Mouse (Mus musculus) liver, embryonic 12.5 days (tissue): ENCODE data around the gene Eif2s1. TPM values are rescaled to one million over a fixed set of nuclear protein-coding genes. Genes with fewer than 3 reads are reported as not detected.
A peak's percentile ranks its signal among the peaks of the same experiment; 100 is the strongest.
"Not testable (repeated sequence)": the region's sequence is repeated elsewhere in the genome, so short reads cannot be mapped to it uniquely, and the experiment has no call there.

ENCODE experiments used
- ATAC-seq: fragments of 200-750 bp; cut with Nextera tagmentation; 2 replicates; pipeline ENCODE4 v1.8.0; 2017; ENCODE audit warnings: moderate number of reproducible peaks, mild to moderate bottlenecking, moderate library complexity
- H3K27ac ChIP-seq: fragments of 300-500 bp; sonication (generic); 2 replicates; pipeline ENCODE4 v1.5.1; 2016; ENCODE audit warnings: mild to moderate bottlenecking
- H3K27me3 ChIP-seq: fragments of 300-500 bp; sonication (generic); replicated peaks from 2 replicates; pipeline ENCODE4 v1.6.1; 2016; ENCODE audit warnings: mild to moderate bottlenecking, moderate library complexity
- H3K36me3 ChIP-seq: fragments of 300-500 bp; sonication (generic); 2 replicates; pipeline ENCODE4 v1.6.1; 2016; ENCODE audit warnings: mild to moderate bottlenecking, moderate library complexity
- H3K4me1 ChIP-seq: fragments of 300-500 bp; sonication (generic); 2 replicates; pipeline ENCODE4 v1.6.1; 2016
- H3K4me2 ChIP-seq: fragments of 300-500 bp; sonication (generic); 2 replicates; pipeline ENCODE4 v1.6.1; 2016; ENCODE audit warnings: mild to moderate bottlenecking, moderate library complexity
- H3K4me3 ChIP-seq: fragments of 300-500 bp; sonication (generic); 2 replicates; pipeline ENCODE4 v1.5.1; 2016; ENCODE audit warnings: mild to moderate bottlenecking, moderate library complexity
- H3K9ac ChIP-seq: fragments of 300-500 bp; sonication (generic); 2 replicates; pipeline ENCODE4 v1.6.1; 2016; ENCODE audit warnings: mild to moderate bottlenecking, moderate library complexity
- H3K9me3 ChIP-seq: fragments of 300-500 bp; sonication (generic); replicated peaks from 2 replicates; pipeline ENCODE4 v1.6.1; 2016; ENCODE audit warnings: mild to moderate bottlenecking, moderate library complexity
- WGBS: fragments of 180-500 bp; shearing (Covaris S2); methylation state at CpG from one replicate; pipeline ENCODE4 v1.1.7; 2016; ENCODE audit not compliant: insufficient replicate concordance; 5-methylcytosine and 5-hydroxymethylcytosine counted together
- polyA plus RNA-seq: library from polyadenylated mRNA; unstranded; fragments of >200 nt; fragmentation: Nextera tagmentation; extraction: Ambion mirVana; gene quantifications from 2 replicates; pipeline ENCODE4 v1.2.1, GENCODE M21; 2016

Eif2s1 gene
- polyA plus RNA-seq, 1 experiment from 2014 or later = 283 TPM

- peak overlapping the region; percentile 98 for H3K27ac ChIP-seq
- H3K27me3 ChIP-seq = peaks cover 18% of the 10 kb centered on the region
Measured at GRCm38 (mm10) chr12:78916278-78916677, 54.7 kb downstream of the Eif2s1 start.

GRCm38 (mm10) chr12:78918227-78919078 lies 56.8 kb downstream of the Eif2s1 start:
- Histone ChIP-seq H3K4me1 (peaks cover 53% of the 10 kb centered on the region), H3K9ac (peak overlapping the region; percentile 42; the same call in 1 of the 2 replicates), H3K36me3 (no peaks in the 10 kb centered on the region), H3K9me3 (no peaks in the 10 kb centered on the region; the same call in 1 of the 2 replicates), H3K27me3 (peaks cover 2% of the 10 kb centered on the region), H3K4me2 (peak overlapping the region; percentile 54), H3K4me3 (no peak overlapping the region), H3K27ac (peak overlapping the region; percentile 37; the same call in 1 of the 2 replicates)
- ATAC-seq = peak; percentile 60
- WGBS = 14% methylated on average over 11 of the region's 11 CpGs

More at GRCm38 (mm10) chr12:78916278-78916677, 54.7 kb downstream of the Eif2s1 start:
- Histone ChIP-seq H3K4me2 (peak overlapping the region; percentile 84), H3K4me1 (peaks cover 73% of the 10 kb centered on the region), H3K9ac (peak overlapping the region; percentile 61; the same call in 1 of the 2 replicates), H3K4me3 (peak overlapping the region; percentile 12; the same call in 1 of the 2 replicates), H3K36me3 (no peaks in the 10 kb centered on the region), H3K9me3 (no peaks in the 10 kb centered on the region; the same call in 1 of the 2 replicates)
- 68% methylated on average over 3 of the region's 3 CpGs for WGBS
- no peak for ATAC-seq

DNA sequence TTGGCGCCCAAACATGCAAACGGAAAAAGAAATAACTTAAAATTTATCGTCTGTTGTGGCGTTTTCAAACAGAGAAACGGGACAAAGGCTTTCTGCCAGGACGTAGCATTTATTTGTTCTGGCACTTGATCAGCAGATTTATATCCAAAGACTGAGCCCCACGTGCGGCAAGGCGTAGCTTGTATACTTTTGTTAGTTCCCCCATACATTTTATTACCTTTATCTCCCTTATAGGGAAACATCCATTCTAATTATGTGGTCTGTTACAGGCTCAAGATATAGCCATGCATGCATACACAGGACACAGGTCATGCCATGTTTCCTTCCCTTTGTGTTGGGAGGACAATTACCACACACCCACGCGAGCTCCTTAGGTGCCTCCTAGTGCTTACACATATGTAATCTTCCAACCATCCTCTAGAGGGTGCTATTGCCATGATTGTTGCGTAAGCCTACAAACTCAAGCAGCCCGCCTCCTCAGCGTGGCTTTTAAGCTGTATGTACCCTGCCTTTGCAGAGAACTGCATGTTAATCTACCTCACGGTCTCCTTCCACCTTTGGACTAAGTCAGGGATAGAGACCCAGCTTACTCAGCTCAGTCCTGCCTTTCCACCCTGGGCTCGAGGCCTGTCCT lies 57.6 kb downstream of the Eif2s1 start:
- 31% methylated on average over 16 of the region's 16 CpGs for WGBS
- Histone ChIP-seq H3K4me1 (peaks cover 46% of the 10 kb centered on the region), H3K9me3 (no peaks in the 10 kb centered on the region; the same call in 1 of the 2 replicates), H3K36me3 (no peaks in the 10 kb centered on the region), H3K4me2 (peak overlapping the region; percentile 54), H3K27ac (0 out of 2 replicates have a peak overlapping the region, but pooled peaks have one; percentile 37), H3K27me3 (no peaks in the 10 kb centered on the region; the same call in 1 of the 2 replicates), H3K4me3 (no peak overlapping the region), H3K9ac (peak overlapping the region; percentile 42; the same call in 1 of the 2 replicates)
- peak; percentile 38; the same call in 1 of the 2 replicates for ATAC-seq

- WGBS = 65% methylated on average over 4 of the region's 4 CpGs
- Histone ChIP-seq H3K9me3 (no peaks in the 10 kb centered on the region; the same call in 1 of the 2 replicates), H3K36me3 (no peaks in the 10 kb centered on the region), H3K27me3 (peaks cover 3% of the 10 kb centered on the region; the same call in 1 of the 2 replicates), H3K9ac (no peak overlapping the region), H3K4me1 (peaks cover 24% of the 10 kb centered on the region), H3K4me3 (no peak overlapping the region), H3K27ac (no peak overlapping the region), H3K4me2 (no peak overlapping the region)
- ATAC-seq = no peak
Measured at GRCm38 (mm10) chr12:78921421-78921820, 59.8 kb downstream of the Eif2s1 start.

DNA sequence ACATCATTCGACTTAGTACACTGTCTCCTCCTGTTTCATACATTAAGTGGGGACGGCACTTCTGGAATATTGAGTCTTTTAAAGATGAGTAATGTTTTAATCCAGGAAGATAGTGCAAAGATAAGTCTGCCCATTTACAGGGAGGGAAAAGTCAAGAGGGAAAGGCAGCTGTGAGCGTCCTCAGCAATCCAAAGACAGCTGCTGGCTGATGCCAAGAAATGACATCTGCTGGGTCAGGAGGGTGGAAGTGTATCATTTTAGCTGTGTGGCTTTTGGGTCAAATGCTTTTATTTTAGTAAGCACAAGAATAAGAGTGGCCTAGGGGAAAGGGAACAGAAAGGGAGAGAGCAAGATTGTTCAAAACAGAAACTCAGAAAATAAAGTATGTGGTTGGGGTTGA lies 60.4 kb downstream of the Eif2s1 start:
- ATAC-seq = no peak
- Histone ChIP-seq H3K27me3 (peaks cover 3% of the 10 kb centered on the region; the same call in 1 of the 2 replicates), H3K4me2 (no peak overlapping the region), H3K4me1 (peaks cover 21% of the 10 kb centered on the region), H3K4me3 (no peak overlapping the region), H3K9me3 (no peaks in the 10 kb centered on the region), H3K27ac (no peak overlapping the region), H3K36me3 (no peaks in the 10 kb centered on the region), H3K9ac (no peak overlapping the region)
- WGBS = 66% methylated on average over 3 of the region's 3 CpGs

DNA sequence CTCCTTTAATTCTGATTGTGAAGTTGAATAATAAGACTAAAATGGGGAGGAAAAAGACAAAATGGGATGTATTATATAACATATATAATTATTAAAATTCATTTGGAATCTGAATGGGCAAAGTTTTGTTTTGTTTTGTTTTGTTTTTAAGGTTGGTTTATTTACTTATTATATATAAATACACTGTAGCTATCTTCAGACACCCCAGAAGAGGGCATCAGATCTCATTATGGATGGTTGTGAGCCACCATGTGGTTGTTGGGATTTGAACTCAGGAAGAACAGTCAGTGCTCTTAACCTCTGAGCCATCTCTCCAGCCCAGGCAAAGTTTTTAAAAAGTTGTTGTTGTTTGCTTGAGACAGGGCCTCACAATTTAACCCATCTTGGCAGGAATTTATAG lies 61.4 kb downstream of the Eif2s1 start:
- not testable (repeated sequence) for H3K4me2 ChIP-seq, H3K4me3 ChIP-seq, H3K27ac ChIP-seq, H3K9me3 ChIP-seq, H3K36me3 ChIP-seq, H3K27me3 ChIP-seq, ATAC-seq, H3K9ac ChIP-seq
- H3K4me1 ChIP-seq = peaks cover 16% of the 10 kb centered on the region

DNA sequence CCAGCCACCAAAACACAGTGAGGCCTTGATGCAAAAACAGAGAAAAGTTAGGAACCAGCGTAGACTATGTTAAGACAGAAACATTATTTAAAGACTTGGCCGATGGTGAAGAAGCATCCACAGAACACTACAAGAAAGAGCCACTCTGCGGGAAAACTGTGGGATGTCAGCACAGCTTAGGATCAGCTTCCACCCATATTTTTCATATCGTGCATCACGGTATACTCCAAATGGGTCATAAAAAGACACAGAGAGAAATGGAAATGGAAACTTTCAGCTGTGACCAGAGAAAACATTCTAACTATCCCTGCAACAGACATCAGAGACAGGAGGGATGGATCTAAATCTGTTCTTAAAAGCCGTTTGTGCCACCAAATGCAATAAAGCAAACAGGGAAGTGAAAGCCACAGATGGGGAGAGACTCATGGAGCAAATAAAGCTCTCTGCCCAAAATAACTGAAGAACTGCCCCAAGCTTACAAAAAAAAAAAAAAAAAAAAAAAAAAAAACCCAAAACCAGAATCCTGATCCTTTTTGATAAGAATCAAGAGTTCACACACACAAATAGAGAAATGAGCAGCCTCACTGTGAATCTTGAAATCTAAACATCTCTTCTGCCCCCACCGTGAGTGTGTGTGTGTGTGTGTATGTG lies 62.0 kb downstream of the Eif2s1 start:
- Histone ChIP-seq H3K4me2 (no peak overlapping the region), H3K9ac (no peak overlapping the region), H3K36me3 (no peaks in the 10 kb centered on the region), H3K27ac (no peak overlapping the region), H3K4me3 (no peak overlapping the region), H3K4me1 (peaks cover 10% of the 10 kb centered on the region), H3K27me3 (peaks cover 16% of the 10 kb centered on the region), H3K9me3 (no peaks in the 10 kb centered on the region)
- 70% methylated on average over 7 of the region's 7 CpGs for WGBS
- ATAC-seq = no peak

DNA sequence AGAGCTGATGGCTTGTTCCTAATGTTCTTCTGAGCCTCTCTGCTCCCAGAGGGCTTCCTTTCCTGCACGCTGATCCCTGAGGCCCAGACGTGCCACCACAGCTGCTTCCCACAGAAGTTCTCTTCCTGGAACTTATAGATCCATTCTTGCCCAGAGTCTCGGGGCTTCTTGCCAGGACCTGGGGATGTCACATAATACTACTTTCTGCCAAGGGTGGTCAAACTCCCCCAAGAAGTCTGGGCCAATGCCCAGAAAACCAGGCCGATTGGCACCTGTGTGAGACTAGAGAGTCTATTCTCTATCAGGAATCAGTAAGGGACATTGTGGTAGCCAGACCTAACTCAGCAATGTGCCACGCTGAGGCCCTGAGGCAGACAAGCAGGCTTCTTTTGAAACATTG lies 65.7 kb downstream of the Eif2s1 start:
- Histone ChIP-seq H3K9ac (no peak overlapping the region), H3K9me3 (no peaks in the 10 kb centered on the region), H3K4me1 (no peaks in the 10 kb centered on the region), H3K4me2 (no peak overlapping the region), H3K36me3 (no peaks in the 10 kb centered on the region), H3K4me3 (no peak overlapping the region), H3K27me3 (peaks cover 32% of the 10 kb centered on the region), H3K27ac (no peak overlapping the region)
- 72% methylated on average over 5 of the region's 5 CpGs for WGBS
- no peak for ATAC-seq

GRCm38 (mm10) chr12:78929900-78930299 lies 68.3 kb downstream of the Eif2s1 start:
- Histone ChIP-seq H3K9me3 (no peaks in the 10 kb centered on the region), H3K27ac (no peak overlapping the region)
- ATAC-seq = no peak

GRCm38 (mm10) chr12:78936494-78936893 lies 74.9 kb downstream of the Eif2s1 start:
- no peak overlapping the region for H3K27ac ChIP-seq
- no peaks in the 10 kb centered on the region for H3K36me3 ChIP-seq
- H3K9me3 ChIP-seq = no peaks in the 10 kb centered on the region
- no peaks in the 10 kb centered on the region; the same call in 1 of the 2 replicates for H3K4me1 ChIP-seq
- peaks cover 35% of the 10 kb centered on the region for H3K27me3 ChIP-seq
- no peak overlapping the region for H3K9ac ChIP-seq
- H3K4me2 ChIP-seq = no peak overlapping the region
- WGBS = 58% methylated on average over 4 of the region's 4 CpGs
- no peak overlapping the region for H3K4me3 ChIP-seq
- ATAC-seq = peak; percentile 21; the same call in 1 of the 2 replicates

More at GRCm38 (mm10) chr12:78929900-78930299, 68.3 kb downstream of the Eif2s1 start:
- no peak overlapping the region for H3K9ac ChIP-seq
- H3K4me3 ChIP-seq = no peak overlapping the region
- no peaks in the 10 kb centered on the region for H3K4me1 ChIP-seq
- H3K27me3 ChIP-seq = peaks cover 39% of the 10 kb centered on the region
- WGBS = 55% methylated on average over 1 of the region's 1 CpGs
- H3K4me2 ChIP-seq = no peak overlapping the region
- no peaks in the 10 kb centered on the region for H3K36me3 ChIP-seq
